Mouse (Mus musculus) liver, postnatal 0 days (tissue): ENCODE measurements around the gene Dusp15.

Source experiments
- CTCF ChIP-seq: sonication (generic); IDR thresholded peaks from 2 replicates; pipeline ENCODE4 v1.5.1; 2016; ENCODE audit warnings: antibody characterized with exemption, low read depth
- EP300 ChIP-seq: IDR thresholded peaks from 2 replicates; pipeline ENCODE4 v1.6.1; 2016; ENCODE audit warnings: antibody characterized with exemption, low read depth, mild to moderate bottlenecking

DNA sequence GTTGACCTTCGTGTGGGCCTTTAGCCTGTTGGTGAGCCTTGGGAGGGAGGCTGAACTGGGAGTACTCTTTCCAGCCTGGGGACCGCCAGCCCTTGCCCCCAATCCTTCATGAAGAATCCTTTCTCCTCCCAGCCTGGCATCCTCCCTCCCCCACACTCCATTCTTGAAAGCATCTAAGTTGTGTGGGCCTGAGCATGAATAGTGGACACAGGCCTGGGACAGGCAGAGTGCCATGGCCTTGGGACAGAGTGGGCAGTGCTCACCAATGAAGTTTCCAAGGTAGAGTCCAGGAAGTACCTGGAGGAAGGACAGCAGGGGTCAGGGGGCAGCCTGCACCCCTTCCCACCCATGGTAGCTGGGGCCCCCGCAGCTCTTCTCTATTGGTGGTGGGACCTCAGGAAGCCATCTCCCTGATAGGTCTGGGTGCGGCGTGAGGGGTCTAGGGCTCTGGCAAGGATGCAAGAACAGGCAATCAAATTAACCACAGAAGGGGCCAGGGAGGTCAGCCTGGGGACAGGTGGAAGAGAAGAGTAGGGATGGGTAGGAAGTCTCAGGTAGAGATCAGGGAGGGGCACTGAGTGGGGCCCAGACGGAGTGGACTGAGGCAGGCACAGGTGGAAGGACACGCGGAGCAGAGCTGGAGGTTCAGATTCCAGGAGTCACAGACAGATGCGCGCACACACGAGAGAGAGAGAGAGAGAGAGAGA is 987 bp downstream of the Dusp15 start:
- no peak for TF ChIP-seq CTCF
- TF ChIP-seq EP300: no peak
